Mouse (Mus musculus) CH12.LX (cell line): ENCODE data around the gene Itpka. TPM values are rescaled to one million over a fixed set of nuclear protein-coding genes. Genes with fewer than 3 reads are reported as not detected.

Experiments
- DNase-seq: peaks from one replicate; pipeline ENCODE4 v3.0.0-alpha.2; 2013; ENCODE audit errors: extremely low read depth
- H3K27ac ChIP-seq: 2 replicates; pipeline ENCODE4 v1.5.1; 2012; ENCODE audit warnings: low read depth, mild to moderate bottlenecking, control low read depth, moderate library complexity; ENCODE audit not compliant: insufficient read depth
- H3K27me3 ChIP-seq: replicated peaks from 2 replicates; pipeline ENCODE3; 2012; ENCODE audit warnings: inconsistent platforms
- H3K36me3 ChIP-seq, 2 experiments: replicated peaks in 1 of 2; 2 replicates each; pipeline versions ENCODE3 to v1.6.1; 2012; ENCODE audit warnings: inconsistent platforms in 1 of 2, low read length in 1 of 2, mild to moderate bottlenecking in 1 of 2, mixed read lengths in 1 of 2, moderate library complexity in 1 of 2; ENCODE audit not compliant: control insufficient read depth in 1 of 2, insufficient read depth in 1 of 2
- H3K4me1 ChIP-seq, 2 experiments: 2 replicates each; pipeline ENCODE4 v1.6.1; 2012; ENCODE audit warnings: inconsistent platforms in 1 of 2, moderate library complexity in 1 of 2; ENCODE audit not compliant: insufficient read depth in 2 of 2, control insufficient read depth in 1 of 2
- H3K4me2 ChIP-seq: 2 replicates; pipeline ENCODE4 v1.6.1; 2012; ENCODE audit warnings: low read depth, mild to moderate bottlenecking, control low read depth; ENCODE audit not compliant: poor library complexity, insufficient read depth, severe bottlenecking
- H3K4me3 ChIP-seq, 3 experiments: fragments of 150-350 bp in 1 of 3; sonication (generic) in 1 of 3; replicated peaks in 1 of 3; 2 replicates each; pipeline versions ENCODE3 to v1.5.1; 2011 to 2012; ENCODE audit warnings: low read depth in 2 of 3, low read length in 2 of 3, mild to moderate bottlenecking in 2 of 3, moderate library complexity in 2 of 3, control low read depth in 1 of 3, improper control_type of control experiment in 1 of 3, inconsistent platforms in 1 of 3, mixed read lengths in 1 of 3; ENCODE audit not compliant: poor library complexity in 1 of 3
- H3K79me2 ChIP-seq: replicated peaks from 2 replicates; pipeline ENCODE4 v1.6.1; 2012; ENCODE audit warnings: mild to moderate bottlenecking, moderate library complexity; ENCODE audit not compliant: control insufficient read depth, poor library complexity, insufficient read depth, severe bottlenecking; ENCODE audit errors: extremely low read depth
- H3K9ac ChIP-seq: 2 replicates; pipeline ENCODE4 v1.6.1; 2012; ENCODE audit warnings: low read depth, mild to moderate bottlenecking, control low read depth, moderate library complexity; ENCODE audit not compliant: insufficient read depth
- H3K9me3 ChIP-seq: replicated peaks from 2 replicates; pipeline ENCODE3; 2012; ENCODE audit warnings: low read length, inconsistent platforms, mixed read lengths
- BHLHE40 ChIP-seq: IDR thresholded peaks from 2 replicates; pipeline ENCODE4 v1.6.1; 2011; ENCODE audit warnings: mild to moderate bottlenecking, low read depth, low read length, improper control_type of control experiment
- CTCF ChIP-seq, 2 experiments: IDR thresholded peaks in 1 of 2; conservative IDR thresholded peaks in 1 of 2; 2 replicates each; pipeline ENCODE4 v1.5.1; 2011 to 2012; ENCODE audit warnings: low read depth in 2 of 2, low read length in 2 of 2, improper control_type of control experiment in 1 of 2, inconsistent platforms in 1 of 2, mild to moderate bottlenecking in 1 of 2, moderate library complexity in 1 of 2
- E2F4 ChIP-seq: IDR thresholded peaks from 2 replicates; pipeline ENCODE4 v1.6.1; 2011; ENCODE audit warnings: low read depth, low read length, improper control_type of control experiment; ENCODE audit not compliant: insufficient replicate concordance
- GABPA ChIP-seq: IDR thresholded peaks from 2 replicates; pipeline ENCODE4 v1.6.1; 2012; ENCODE audit warnings: low read depth, low read length, improper control_type of control experiment, inconsistent platforms; ENCODE audit not compliant: insufficient replicate concordance
- HCFC1 ChIP-seq: IDR thresholded peaks from 2 replicates; pipeline ENCODE4 v1.6.1; 2012; ENCODE audit warnings: low read depth, mild to moderate bottlenecking, inconsistent platforms, low read length, improper control_type of control experiment
- KAT2A ChIP-seq: IDR thresholded peaks from 2 replicates; pipeline ENCODE4 v1.6.1; 2012; ENCODE audit warnings: low read length, improper control_type of control experiment, inconsistent platforms; ENCODE audit not compliant: insufficient replicate concordance
- MAX ChIP-seq: IDR thresholded peaks from 2 replicates; pipeline ENCODE4 v1.6.1; 2011; ENCODE audit warnings: low read length, improper control_type of control experiment
- MXI1 ChIP-seq: IDR thresholded peaks from 2 replicates; pipeline ENCODE4 v1.6.1; 2011; ENCODE audit warnings: mild to moderate bottlenecking, low read depth, low read length, improper control_type of control experiment
- NRF1 ChIP-seq: IDR thresholded peaks from 2 replicates; pipeline ENCODE4 v1.6.1; 2014; ENCODE audit warnings: low read depth, mild to moderate bottlenecking, inconsistent platforms, low read length, improper control_type of control experiment, moderate library complexity
- POLR2A ChIP-seq: IDR thresholded peaks from 2 replicates; pipeline ENCODE4 v1.6.1; 2011; ENCODE audit warnings: low read depth, mild to moderate bottlenecking, improper control_type of control experiment, low read length
- RAD21 ChIP-seq: IDR thresholded peaks from 2 replicates; pipeline ENCODE4 v1.6.1; 2011; ENCODE audit warnings: low read depth, mild to moderate bottlenecking, low read length, improper control_type of control experiment, moderate library complexity
- SIN3A ChIP-seq: IDR thresholded peaks from 2 replicates; pipeline ENCODE4 v1.6.1; 2012; ENCODE audit warnings: low read length, improper control_type of control experiment, inconsistent platforms
- SMC3 ChIP-seq: IDR thresholded peaks from 2 replicates; pipeline ENCODE4 v1.6.1; 2011; ENCODE audit warnings: low read depth, low read length, improper control_type of control experiment
- TCF12 ChIP-seq: IDR thresholded peaks from 2 replicates; pipeline ENCODE4 v1.6.1; 2014; ENCODE audit warnings: low read depth, mild to moderate bottlenecking, inconsistent platforms, low read length, improper control_type of control experiment
- USF2 ChIP-seq: conservative IDR thresholded peaks from 2 replicates; pipeline ENCODE4 v1.6.1; 2011; ENCODE audit warnings: low read depth, low read length, improper control_type of control experiment
- ZC3H11A ChIP-seq: IDR thresholded peaks from 2 replicates; pipeline ENCODE4 v1.6.1; 2012; ENCODE audit warnings: low read depth, mild to moderate bottlenecking, inconsistent platforms, low read length, improper control_type of control experiment
- ZKSCAN1 ChIP-seq: IDR thresholded peaks from 2 replicates; pipeline ENCODE4 v1.6.1; 2012; ENCODE audit warnings: low read depth, inconsistent platforms, low read length, improper control_type of control experiment, borderline replicate concordance
- ZMIZ1 ChIP-seq: IDR thresholded peaks from 2 replicates; pipeline ENCODE4 v1.6.1; 2012; ENCODE audit warnings: low read depth, mild to moderate bottlenecking, inconsistent platforms, low read length, improper control_type of control experiment
- dilution Hi-C: fragments of 300-500 bp; cut with MboI; formaldehyde crosslinking; loops from 2 replicates; pipeline ENCODE4 v1.14.3; 2020; ENCODE audit warnings: low sequenced_read_pairs; ENCODE audit not compliant: extremely low pct_unique_long_range_greater_than_20kb, extremely low pct_ligation_motif_present
- in situ Hi-C: fragments of 300-500 bp; cut with MboI; formaldehyde crosslinking; loops from 3 replicates; pipeline ENCODE4 v1.14.3; 2019; ENCODE audit warnings: low sequenced_read_pairs, low pct_ligation_motif_present, low pct_unique_long_range_greater_than_20kb, mixed read lengths
- polyA plus RNA-seq: library from polyadenylated mRNA; unstranded; fragments of >175 nt; gene quantifications from 2 replicates; pipeline ENCODE4 v1.2.1, GENCODE M21; 2012; ENCODE audit warnings: low read depth; ENCODE audit not compliant: insufficient read length
- total RNA-seq, 2 experiments: library from RNA; depleted of rRNA; stranded (reverse); fragments of 300-350 nt in 1 of 2; fragments of >200 nt in 1 of 2; gene quantifications; 2 replicates each; pipeline ENCODE4 v1.2.3; 2012 to 2014

Gene Itpka
- total and polyA plus RNA-seq, 3 experiments: 0.34 to 0.54 (median 0.39) TPM

DNA sequence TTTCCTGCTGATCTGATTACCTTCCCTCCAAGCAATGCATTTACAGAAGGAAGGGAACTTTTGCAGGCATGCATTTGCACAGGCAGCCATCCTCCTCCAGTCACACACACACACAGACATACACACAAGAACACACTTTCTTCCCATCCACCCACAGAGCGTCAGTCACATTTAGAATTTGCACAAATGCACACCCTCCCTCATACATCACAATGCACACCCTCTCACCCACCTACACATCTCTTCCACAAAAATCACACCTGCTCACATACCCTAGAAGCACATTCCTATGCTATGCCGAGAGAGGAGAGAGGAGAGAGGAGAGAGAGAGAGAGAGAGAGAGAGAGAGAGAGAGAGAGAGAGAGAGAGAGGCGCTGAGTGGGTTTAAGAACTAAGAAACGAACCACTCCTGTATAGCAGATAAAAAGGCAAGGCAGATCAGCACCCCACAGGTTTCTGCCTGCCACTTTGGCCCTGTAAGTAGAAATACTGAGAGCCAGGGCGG, 55.2 kb downstream of the Itpka start, which contains the start of gene Tyro3:
Gene Tyro3 (plus strand): TSS at position 455 of the 505 bp plus-strand sequence.
- Histone ChIP-seq H3K9ac (no peak within 1 kb of the TSS), H3K9me3 (no peaks in the 10 kb centered on the region), H3K36me3 (peaks cover 0 to 6% of the 10 kb centered on the region in 2 experiments), H3K4me1 (peaks cover 12 to 31% of the 10 kb centered on the region in 2 experiments), H3K27me3 (peaks cover 31% of the 10 kb centered on the region), H3K27ac (no peak within 1 kb of the TSS), H3K4me3 (no peak within 1 kb of the TSS), H3K4me2 (peak within 1 kb of the TSS; percentile 60), H3K79me2 (no peaks in the 10 kb centered on the region)
- in situ Hi-C loops (loop anchor here (5.0 kb wide), 2 partner anchors 35 to 90 kb away; no protein-coding TSS in a partner anchor), dilution Hi-C loops (no loop called here)
- no peak for TF ChIP-seq SIN3A
- TF ChIP-seq RAD21: no peak
- no peak for TF ChIP-seq CTCF (conservative IDR thresholded peaks at IDR 0.05 in 1 of 2, IDR thresholded peaks at IDR 0.05 in 1 of 2; ENCODE audit: low read depth in 2 of 2, low read length in 2 of 2)
- TF ChIP-seq MXI1: no peak
- TF ChIP-seq GABPA: no peak
- no peak for TF ChIP-seq HCFC1
- no peak for TF ChIP-seq KAT2A
- TF ChIP-seq ZMIZ1: no peak
- no peak for TF ChIP-seq ZKSCAN1
- TF ChIP-seq POLR2A: no peak
- TF ChIP-seq BHLHE40: no peak
- TF ChIP-seq ZC3H11A: no peak
- no peak for DNase-seq

DNA sequence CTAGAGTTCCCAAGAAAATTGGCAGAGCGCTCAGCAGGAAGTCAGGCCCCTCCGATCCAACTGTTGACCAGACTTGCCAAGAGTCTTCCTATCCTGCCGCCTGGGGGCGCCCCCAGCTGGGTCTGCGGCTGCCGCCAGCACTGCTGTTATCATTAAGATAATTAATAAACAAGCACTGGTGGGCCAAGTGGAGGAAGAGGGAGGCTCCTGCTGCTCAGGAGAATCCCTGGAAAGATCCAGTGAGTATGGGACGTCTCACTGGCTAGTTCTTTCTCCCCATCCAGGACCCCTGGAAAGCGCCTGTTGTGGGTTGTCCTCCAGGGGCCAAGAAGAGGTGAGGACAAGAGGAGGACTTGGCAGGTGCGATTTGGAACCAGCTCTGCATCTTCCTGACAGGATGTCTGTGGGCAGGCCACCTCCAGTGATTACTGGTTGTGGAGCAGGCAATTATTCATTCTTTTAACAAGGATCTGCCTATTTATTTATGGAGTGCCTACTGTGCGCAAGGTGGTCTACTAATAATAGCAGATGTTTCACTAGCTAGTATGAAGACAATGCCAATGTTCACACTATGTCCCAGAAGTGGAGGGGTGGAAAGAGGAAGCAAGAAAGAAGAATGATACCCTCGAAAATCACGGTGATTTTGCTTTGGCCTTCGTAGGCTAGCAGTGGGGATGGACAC, 56.2 kb downstream of the Itpka start:
- Histone ChIP-seq H3K4me3 (peak overlapping the region in 1 of 3 experiments; percentile 37), H3K27me3 (peaks cover 31% of the 10 kb centered on the region), H3K9me3 (no peaks in the 10 kb centered on the region), H3K36me3 (peaks cover 0 to 11% of the 10 kb centered on the region in 2 experiments), H3K9ac (no peak overlapping the region), H3K79me2 (no peaks in the 10 kb centered on the region), H3K4me2 (peak overlapping the region; percentile 60), H3K27ac (no peak overlapping the region), H3K4me1 (peaks cover 19 to 41% of the 10 kb centered on the region in 2 experiments)
- in situ Hi-C loops: loop anchor here (5.0 kb wide), 2 partner anchors 34 to 89 kb away; no protein-coding TSS in a partner anchor
- dilution Hi-C loops: no loop called here
- peak; percentile 48 for DNase-seq
- TF ChIP-seq TCF12: no peak
- peak; percentile 73 for TF ChIP-seq ZKSCAN1
- TF ChIP-seq CTCF (conservative IDR thresholded peaks at IDR 0.05 in 1 of 2, IDR thresholded peaks at IDR 0.05 in 1 of 2; ENCODE audit: low read depth in 2 of 2, low read length in 2 of 2): peak in 1 of 2 experiments; percentile 82; a peak in 2 of 4 replicates
- TF ChIP-seq E2F4: no peak
- TF ChIP-seq BHLHE40: 0 out of 2 replicates have a peak, but pooled peaks have one; percentile 5
- peak; percentile 71 for TF ChIP-seq RAD21
- TF ChIP-seq SMC3: peak; percentile 78
- 0 out of 2 replicates have a peak, but pooled peaks have one; percentile 13 for TF ChIP-seq MXI1
- 0 out of 2 replicates have a peak, but pooled peaks have one; percentile 12 for TF ChIP-seq MAX
- 0 out of 2 replicates have a peak, but pooled peaks have one; percentile 5 for TF ChIP-seq NRF1
- no peak for TF ChIP-seq USF2
